Mouse (Mus musculus) layer of hippocampus, postnatal 25 days (tissue): ENCODE data around the gene Gsdme. TPM values are rescaled to one million over a fixed set of nuclear protein-coding genes. Genes with fewer than 3 reads are reported as not detected.

Experiments
- DNase-seq, 2 experiments: peaks; one replicate each; pipeline ENCODE4 v3.0.0; 2022; ENCODE audit warnings: mixed read lengths in 2 of 2, low spot score in 1 of 2; ENCODE audit errors: extremely low spot score in 1 of 2
- total RNA-seq, 2 experiments: library from RNA; stranded (reverse); gene quantifications; 2 replicates each; pipeline ENCODE4 v1.2.3; 2021

Gsdme gene
- total RNA-seq, 2 experiments from 2014 or later = 9.6 to 11.2 TPM

GRCm38 (mm10) chr6:50247356-50247755 lies 16.3 kb downstream of the Gsdme start:
- DNase-seq = no peak

- no peak for DNase-seq
Observed at GRCm38 (mm10) chr6:50244967-50245366, 18.7 kb downstream of the Gsdme start.

DNA sequence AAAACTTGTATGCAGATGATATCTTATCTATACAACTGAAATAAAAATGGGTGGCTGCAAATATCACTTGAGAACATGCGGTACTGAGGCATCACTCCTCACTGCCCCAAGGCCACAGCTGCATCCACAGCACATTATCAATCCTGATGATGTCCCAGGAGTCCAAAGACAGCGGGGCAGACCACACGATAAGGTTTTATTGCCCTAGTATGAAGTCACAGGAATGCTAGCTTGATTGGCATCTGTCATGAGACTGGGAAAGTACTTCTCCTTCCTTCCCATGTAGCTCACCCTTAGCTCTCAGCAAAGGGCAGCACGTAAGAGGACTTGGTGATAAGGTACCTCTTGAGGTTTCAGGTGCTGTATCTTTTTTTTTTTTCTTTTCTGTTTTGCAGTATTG lies 19.5 kb downstream of the Gsdme start:
- no peak for DNase-seq

DNA sequence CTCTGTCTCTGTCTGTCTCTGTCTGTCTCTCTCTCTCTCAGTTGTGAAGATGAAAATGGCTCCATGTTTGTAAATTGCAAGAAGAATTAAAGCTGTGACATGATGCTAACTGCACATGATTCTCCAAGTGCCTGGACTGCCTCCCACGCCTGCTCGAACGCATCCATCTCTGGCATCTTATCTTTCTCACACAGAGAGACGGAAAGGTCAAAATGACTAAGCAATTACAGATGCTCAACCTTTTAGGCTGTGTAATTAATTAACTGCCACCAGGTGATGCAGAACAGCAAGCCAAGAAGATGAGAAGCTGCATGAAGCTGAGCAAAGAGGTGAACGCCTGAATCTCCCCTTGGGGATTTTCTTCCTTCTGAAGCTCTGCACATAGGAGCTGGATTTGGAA lies 23.2 kb downstream of the Gsdme start:
- no peak for DNase-seq

GRCm38 (mm10) chr6:50239902-50240301 lies 23.8 kb downstream of the Gsdme start:
- DNase-seq = no peak

DNA sequence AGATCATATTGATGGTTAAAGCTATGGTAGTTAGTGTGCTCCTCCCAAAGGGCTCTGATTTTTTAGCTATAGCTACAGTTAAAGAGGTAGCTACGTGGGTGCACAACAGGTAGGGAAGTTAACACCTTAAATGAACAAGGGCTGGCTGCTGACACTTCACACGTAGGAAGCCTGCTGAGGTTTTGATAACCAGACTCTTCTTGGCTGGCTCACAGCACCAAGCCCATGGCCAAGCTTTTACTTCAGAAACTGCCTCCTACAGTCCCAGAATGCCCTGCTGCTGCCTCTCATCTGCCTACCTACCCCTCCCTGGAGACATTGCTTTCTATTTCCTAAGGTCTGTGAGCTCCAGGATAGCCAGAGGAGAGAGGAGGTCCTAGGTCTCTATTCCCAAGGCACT lies 25.7 kb downstream of the Gsdme start:
- no peak for DNase-seq

DNA sequence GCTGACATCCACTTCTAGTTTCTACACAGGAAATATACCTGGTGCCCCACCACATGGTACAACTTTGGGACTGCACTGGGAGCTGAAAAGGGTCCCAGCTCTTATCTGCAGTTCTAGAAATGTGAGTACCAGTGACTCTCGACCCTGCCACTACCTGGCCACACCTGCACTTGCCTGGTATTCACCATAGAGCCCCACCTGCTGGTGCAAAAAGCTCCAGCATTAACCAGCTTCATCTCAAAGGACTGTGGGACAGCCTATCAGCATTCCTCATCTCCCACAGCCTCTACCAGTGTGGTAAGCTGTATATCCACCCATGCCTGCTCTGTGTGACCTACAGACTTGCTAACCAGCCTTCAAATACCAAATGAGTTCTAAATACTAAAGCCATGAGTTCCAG lies 30.7 kb downstream of the Gsdme start:
- no peak for DNase-seq

- no peak for DNase-seq
Observed at GRCm38 (mm10) chr6:50231288-50231687, 32.4 kb downstream of the Gsdme start.

DNA sequence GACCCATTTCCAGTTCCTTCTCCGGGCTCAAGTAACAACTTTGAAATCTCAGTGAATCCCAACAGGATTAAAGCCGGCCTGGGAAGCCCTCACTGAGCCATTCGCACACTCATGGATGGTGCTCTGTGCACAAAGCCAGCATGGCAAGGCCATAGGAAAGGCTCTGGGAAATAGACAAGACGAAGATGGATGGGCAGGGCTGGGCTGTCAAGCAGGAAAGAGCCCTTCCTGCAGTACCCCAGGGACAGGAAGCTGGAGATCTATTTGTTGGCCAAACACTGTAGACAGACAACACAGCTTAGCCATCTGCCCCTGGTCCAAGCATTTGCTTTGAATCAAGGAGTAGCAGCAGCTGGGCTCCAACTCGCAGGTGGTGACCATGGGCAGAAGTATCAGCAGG lies 35.5 kb downstream of the Gsdme start:
- DNase-seq = no peak

DNA sequence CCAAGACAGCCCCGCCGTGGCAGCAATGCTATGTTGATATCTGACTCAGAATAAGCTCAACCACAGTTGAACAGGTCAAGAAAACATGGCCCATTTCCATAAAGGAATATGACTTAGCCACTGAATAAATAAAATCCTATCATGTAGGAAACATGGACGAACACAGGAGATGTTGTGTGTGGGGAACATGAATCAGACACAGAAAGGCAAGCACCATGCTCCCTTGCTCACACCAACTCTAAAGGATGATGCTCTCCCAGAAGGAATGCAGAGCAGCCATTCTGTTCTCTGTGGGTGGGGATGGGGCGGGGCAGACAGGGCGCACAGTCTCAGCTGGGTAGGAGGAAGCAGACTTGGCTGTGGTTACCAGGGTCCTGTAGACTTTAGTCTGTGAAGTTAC lies 38.4 kb downstream of the Gsdme start:
- DNase-seq = no peak

DNA sequence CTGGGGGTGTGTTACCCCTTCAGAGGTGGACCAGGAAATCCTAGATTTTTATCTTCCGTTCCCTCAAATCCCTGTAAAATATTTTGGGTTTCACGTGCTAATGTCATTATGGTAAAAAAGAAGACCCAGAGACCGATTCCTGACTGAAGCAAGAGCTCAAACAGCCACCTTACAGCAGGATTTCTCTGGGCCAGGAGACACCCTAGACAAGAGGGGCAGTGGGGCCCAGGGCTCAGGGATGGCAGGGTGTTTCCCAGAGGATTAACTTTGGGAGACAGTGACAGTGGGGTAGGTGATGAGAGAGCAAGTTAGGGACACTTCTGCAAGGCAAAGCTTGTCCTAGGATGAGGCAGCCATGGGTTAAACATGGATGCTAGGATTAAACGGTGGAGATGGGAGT lies 40.1 kb downstream of the Gsdme start:
- DNase-seq = no peak

DNA sequence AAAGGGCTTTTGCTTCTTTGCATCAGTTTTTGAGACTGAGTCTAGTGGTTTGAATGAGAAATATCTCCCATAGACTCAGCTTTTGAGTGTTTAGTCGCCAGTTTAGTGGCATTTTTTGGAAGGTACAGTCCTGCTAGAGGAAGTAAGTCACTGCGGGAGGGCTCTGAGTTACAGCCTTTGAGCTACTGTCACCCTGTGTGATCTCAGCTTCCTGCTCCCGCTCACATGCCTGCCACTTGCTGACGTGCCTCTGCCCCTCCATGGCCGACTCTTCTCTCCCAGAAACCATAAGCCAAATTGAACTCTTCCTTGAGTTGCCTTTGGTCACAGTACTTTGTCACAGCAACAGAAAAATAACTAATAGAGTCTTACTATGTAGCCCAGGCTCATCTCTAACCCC lies 40.7 kb downstream of the Gsdme start:
- DNase-seq = no peak

- no peak for DNase-seq
Observed at GRCm38 (mm10) chr6:50222351-50222750, 41.3 kb downstream of the Gsdme start.

DNA sequence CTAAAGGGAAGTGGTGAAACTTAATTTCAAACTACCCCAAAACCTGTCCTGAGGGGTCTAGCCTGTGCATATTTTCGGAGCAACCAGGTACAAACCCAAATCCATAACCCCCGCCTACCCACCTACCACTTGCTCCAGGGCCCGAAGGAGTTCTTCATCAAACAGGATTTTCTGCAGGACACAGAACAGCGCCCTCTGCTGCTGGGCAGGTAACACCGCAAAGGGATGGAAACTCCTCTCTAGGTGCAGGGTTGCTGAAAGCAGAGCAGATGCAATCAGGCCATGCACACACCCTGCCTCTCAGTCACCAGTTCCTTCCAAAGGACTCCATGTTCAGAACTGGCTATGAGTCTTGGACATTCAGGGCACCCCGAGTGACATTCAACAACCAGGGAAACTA lies 42.8 kb downstream of the Gsdme start:
- peak in 1 of 2 experiments; percentile 57 for DNase-seq

- DNase-seq = no peak
Observed at GRCm38 (mm10) chr6:50219066-50219465, 44.6 kb downstream of the Gsdme start.

DNA sequence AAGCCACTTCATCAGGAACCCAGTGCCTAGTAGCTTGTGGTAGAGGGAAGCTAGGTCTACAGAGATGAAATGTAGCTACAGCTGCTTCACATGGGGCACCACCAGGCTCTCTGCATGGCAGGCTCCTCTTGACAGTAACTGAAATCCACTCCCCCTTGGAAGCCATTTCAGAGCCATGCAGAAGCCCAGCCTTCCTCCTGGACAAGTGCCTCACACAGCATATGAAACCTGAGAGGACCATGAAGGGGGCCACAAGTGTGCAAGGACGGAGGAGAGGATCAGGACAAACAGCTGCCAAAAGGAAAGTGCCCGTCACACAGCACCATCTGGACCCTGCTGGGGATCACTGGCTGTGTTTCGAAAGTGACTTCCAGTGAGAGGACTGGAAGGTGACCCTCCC lies 45.0 kb downstream of the Gsdme start:
- no peak for DNase-seq

- DNase-seq = no peak
Observed at GRCm38 (mm10) chr6:50215986-50216385, 47.7 kb downstream of the Gsdme start.

DNA sequence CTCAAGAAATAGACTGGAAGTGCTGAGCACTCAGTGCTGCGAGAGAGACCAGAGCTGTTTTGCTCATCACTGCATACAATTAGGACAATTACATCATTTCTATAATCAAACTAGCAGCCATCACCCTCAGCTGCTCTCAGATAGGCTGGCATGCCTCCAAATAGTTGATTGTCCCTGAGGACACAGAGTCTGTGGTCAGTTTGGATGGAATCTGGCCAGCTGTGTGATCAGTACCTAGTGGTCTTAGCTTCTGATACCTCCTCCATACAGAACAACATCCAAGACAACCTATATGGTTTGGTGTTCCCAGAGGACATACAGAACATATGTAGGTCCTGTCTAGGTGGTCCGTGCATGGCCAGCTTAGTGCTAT lies 48.3 kb downstream of the Gsdme start:
- no peak for DNase-seq

DNA sequence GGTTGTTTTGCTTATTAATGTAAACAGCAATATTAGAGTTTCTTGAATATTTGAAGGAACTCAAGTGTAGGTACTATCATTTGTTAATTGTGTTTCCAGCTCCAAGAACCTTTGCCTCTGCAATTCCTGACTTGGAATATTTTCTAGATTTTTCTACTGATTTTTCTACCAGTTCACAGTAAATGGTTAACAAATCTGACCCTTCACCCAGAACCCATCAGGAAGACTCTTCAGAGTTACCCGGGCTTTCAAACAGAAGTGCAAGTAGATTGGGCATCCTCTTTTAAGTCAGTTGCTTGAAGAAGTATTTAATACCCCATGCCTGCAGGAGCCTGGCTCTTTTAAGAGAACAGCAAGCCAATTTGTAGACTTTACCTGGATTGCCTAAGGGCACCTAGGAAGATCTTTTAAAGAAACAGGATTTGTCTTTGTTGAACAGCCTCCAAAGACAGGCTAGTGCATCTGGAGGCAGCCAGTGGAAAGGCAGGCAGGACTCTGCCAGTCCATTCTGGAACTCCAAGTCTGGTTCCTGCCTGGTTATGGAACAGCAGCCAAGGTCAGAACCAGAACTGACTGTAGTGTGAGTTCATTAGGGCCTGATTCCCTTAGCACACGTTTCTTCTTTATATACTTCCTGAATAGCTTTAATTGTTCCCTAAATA lies 48.8 kb downstream of the Gsdme start:
- no peak for DNase-seq

DNA sequence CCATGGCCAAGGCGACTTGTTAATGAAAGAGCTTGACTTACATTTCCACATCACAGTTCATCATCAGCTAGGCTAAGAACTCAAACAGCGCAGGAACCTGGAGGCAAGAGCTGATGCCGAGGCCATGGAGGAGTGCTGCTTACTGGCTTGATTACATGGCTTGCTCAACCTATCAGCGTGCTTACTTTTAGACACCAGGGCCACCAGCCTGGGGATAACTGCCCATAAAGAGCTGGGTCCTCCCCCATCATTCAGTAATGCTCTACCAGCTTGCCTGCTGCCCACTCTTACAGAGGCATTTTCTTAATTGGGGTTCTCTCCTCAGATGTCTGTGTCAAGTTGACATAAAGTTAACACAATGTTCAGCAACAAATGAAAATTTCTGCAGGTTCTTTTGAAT lies 58.6 kb downstream of the Gsdme start:
- no peak for DNase-seq

DNA sequence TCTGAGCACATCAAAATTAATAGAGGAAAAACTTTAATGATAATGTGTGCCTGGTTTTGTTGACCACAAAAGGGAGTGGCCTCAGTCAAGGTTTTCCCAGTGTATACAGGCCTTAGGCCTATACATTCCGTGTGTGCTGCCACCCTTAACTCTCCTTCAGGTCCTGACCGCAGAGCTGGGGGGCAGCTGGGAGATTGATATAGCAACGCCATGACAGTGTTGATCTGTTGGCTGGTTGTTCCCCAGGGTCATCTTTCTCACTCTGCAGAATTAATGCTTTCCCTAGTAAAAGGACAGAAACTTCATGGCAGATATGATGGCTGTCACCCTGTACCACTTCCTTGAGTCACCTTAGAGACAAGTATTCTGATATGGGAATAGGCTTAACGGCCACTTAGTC lies 59.3 kb downstream of the Gsdme start:
- no peak for DNase-seq

DNA sequence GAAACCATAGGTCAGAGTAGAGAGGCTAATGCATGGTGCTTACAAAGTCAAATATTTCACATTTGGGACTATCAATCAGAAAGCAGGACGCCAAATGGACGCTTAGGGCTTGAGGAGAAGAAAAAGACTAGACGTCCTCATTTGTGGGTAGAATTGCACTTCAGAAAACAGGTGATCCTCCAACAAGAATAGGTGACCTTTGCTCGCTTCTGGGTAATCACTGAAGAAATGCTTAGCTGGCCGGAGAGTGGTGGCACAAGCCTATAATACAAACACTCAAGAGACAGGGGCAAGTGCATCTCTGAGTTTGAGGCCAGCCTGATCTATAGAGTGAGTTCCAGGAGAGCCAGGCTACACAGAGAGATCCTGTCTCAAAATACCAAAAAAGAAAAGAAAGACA lies 69.8 kb downstream of the Gsdme start:
- no peak for DNase-seq

- DNase-seq = no peak
Observed at GRCm38 (mm10) chr6:50192822-50193221, 70.8 kb downstream of the Gsdme start.
